Mouse (Mus musculus) fat pad, adult 2 months (tissue): ENCODE data around the gene Alx3.
"Not testable (repeated sequence)": the region's sequence is repeated elsewhere in the genome, so short reads cannot be mapped to it uniquely, and the experiment has no call there.

Source experiments
- DNase-seq: peaks from one replicate; pipeline ENCODE4 v3.0.0-alpha.2; 2011; ENCODE audit warnings: low read depth, low spot score; ENCODE audit errors: extremely low read depth

Gene Alx3

GRCm38 (mm10) chr3:107622537-107622936 lies 27.7 kb downstream of the Alx3 start:
- DNase-seq = no peak

DNA sequence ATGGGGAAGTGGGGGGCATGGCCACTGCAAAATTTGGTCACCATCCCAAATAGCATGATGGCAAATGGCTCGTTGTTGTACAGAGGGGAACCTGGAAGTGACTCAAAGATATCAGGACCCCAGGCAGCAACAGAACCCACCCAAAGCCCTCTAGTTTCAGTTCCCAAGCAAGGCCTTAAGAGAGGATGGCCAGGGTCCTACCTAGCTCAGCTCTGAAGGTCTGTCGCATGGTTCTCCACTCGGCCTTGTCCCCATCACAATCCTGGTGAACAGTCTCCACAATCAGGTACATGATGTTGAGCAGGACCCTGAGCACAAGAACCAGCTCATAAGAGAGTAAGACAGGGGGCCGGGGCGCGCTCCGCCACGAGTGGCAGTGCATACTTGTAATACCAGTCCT lies 29.6 kb downstream of the Alx3 start:
- DNase-seq = no peak

DNA sequence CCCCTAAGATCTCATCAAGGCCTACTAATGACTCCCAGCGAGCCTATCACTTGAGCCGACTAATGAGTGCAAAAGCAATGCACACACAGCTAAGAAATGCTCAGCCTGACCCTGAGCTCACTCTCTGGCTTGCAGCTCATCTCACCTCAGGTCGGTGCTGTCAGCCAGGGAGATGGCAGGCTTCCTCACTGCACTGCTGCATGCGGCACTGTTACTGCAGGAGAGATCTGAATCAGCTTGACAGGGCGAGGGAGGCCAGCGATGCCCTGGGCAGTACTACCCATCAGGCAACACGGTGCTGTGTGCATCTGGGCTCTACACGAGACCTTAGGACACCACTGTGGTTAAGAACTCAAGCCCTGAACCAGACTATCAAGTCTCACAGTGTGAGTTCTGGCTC lies 30.7 kb downstream of the Alx3 start:
- DNase-seq = no peak

- DNase-seq = no peak
These were observed 31.9 kb downstream of the Alx3 start for GRCm38 (mm10) chr3:107626751-107627150.

DNA sequence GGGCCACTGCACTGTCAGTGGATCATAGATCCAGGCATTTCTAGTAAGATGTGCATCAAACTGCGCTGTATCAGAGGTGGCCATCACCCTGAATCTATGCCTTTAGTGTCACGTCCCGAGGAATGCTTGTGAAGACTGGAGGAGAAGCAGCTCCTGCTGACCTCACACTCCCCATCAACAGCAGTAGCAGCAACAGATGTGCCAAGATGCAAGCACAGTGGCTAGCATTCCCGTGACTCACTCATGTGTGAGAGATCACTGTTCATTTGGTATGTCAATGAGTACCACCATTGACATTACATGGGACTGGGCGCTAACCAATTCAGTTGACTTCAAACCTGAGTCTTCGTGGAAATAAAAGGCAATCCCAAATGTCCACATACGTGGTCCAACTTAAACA lies 32.8 kb downstream of the Alx3 start:
- DNase-seq = no peak

GRCm38 (mm10) chr3:107628551-107628950 lies 33.7 kb downstream of the Alx3 start:
- no peak for DNase-seq

DNA sequence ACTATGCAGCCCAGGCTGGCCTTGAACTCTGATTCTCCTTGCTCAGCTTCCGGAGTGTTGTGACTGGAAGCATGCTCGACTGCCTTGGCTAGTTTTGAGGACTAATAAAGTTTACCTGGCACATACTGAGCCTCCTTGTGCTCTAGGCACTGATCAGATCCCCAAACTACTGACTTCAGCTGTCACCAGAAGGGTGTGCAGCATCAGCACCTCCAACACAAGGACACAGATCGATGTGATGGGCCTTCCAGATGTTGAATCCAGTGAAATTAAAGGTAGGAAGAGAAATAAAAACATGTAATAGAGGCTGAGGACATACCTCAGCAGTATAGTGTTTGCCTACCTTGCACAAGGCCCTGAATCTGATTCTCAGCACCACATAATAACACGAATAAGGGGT lies 34.6 kb downstream of the Alx3 start:
- DNase-seq = no peak

DNA sequence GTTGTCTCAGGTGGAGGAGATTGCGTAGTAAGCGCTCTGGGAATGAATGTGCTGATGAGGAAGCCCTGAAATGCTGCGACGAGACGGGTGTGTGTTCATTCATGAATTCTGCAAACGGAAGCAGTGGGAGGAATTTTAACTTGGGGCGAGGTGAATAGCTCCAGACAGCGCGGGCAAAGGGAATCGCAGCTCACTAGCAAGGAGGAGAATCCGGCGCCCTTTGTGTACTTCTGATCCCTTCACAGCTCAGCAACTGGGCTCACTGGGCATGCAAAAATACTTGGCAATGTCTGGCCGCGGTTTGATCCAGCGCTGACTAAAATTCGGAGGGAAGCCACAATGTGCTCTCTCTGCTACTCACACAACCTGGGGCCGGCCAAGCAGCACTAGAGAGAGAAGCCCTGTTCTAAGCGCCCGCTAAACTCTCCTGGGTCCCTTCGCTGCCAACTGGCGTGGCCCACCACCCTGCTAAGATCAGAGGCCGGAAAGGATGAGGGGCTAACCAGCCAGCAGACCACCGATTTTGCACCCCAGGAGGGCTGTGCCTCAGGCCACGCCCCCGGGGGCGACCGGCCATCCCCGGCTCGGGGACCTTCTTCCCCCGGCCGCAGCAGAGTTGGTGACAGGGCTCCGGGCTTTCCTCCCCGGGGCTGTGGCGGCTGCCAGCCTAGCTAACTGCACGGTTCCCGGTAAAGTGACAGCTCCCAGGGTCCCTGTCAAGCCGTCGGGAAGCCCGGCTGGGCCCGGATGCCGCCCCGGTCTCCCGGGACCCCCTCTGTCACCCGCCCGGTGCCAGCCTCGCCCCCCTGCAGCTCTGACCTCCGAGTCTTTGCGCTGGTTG lies 36.1 kb downstream of the Alx3 start, which contains the start of gene Gm10961:
TSS of gene Gm10961 (plus strand) at position 641 of the 841 bp plus-strand sequence.
- DNase-seq = no peak

DNA sequence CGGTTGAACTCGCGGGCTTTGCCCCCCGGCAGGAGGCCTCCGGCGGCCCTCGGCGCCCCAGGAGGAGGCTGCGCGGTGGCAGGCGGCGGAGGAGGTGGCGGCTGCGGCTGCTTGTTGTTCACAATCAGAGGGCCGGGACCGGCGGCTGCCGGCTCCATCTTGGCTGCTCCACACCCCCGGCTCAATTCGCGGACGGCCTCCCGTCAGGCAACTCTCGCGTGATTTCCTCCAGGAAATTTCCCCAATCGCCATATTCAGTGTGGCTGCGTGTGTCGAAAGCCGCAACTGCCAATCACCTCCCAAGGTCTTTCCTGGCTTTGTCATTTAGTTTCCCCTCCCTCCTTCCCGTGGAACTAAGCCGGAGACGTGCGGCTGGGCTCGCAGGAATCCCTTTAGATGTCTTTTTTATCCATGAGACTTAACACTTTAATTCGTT lies 36.7 kb downstream of the Alx3 start, which contains the start of gene Strip1:
TSS of gene Strip1 (minus strand) at position 172 of the 436 bp plus-strand sequence.
- DNase-seq = peak; percentile 63

- no peak for DNase-seq
These were observed 38.0 kb downstream of the Alx3 start for GRCm38 (mm10) chr3:107632786-107633185.

GRCm38 (mm10) chr3:107633906-107634305 lies 39.1 kb downstream of the Alx3 start:
- no peak for DNase-seq

DNA sequence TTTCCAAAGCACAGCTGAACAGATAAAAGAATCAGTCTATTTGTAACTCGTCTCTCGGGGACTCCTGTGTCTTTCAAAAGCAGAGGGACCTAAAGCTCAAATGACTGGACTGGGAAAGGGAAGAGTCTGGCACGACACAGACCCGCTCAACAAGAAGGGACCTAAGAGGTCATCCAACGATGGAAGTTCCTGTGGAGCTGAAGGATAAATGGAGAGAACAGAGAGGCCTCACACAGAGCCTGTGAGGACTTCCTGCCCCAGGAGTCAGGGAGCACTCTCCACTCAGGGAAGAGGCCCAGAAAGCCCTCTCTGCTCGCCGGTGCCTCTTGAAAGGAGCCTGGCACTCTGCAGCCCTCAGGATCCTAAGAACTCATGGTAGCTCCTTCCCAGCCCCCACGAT lies 41.0 kb downstream of the Alx3 start:
- no peak for DNase-seq

DNA sequence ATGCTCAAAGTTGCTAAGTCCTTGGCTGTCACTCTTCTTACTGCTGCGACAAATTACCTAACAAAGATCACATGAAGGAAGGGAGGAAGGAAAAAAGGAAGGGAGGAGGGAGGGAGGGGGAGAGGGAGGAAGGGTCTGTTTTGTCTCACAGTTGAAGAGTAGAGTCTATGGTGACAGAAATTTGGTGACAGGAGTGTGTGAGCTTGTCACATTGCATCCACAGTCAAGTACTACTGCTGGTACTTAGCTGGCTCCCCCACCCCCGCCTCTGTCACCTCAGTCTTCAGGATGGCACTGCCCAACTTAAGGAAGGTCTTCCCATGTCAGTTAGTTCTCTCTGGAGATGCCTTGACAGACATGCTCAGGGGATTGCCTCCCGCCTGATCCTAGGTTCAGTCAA lies 41.4 kb downstream of the Alx3 start:
- DNase-seq = no peak

GRCm38 (mm10) chr3:107637606-107638172 lies 42.9 kb downstream of the Alx3 start:
- no peak for DNase-seq

- no peak for DNase-seq
These were observed 52.1 kb downstream of the Alx3 start for GRCm38 (mm10) chr3:107646947-107647346.

GRCm38 (mm10) chr3:107650276-107650675 lies 55.4 kb downstream of the Alx3 start:
- not testable (repeated sequence) for DNase-seq

- no peak for DNase-seq
These were observed 58.1 kb downstream of the Alx3 start for GRCm38 (mm10) chr3:107652968-107653367.

DNA sequence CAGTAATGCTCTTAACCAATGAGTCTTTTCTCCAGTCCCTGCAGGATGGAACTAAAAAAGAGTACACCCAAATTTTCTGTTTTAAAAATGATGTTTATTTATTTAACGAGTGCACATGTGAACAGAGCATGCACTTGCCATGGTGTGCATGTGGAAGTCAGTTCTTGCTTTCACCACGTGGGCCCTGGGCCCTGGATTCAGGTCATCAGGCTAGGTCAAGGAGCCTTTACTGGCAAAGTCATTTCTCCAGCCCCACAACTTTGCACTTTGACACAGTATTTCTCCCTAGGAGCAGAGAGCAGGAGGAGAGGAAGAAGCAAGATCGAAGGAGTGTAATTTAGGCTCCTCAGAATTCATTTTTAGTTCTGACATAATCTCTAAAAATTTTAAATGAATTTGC lies 60.0 kb downstream of the Alx3 start:
- no peak for DNase-seq
